Mouse (Mus musculus) heart, postnatal 25 days (tissue): ENCODE measurements around the gene Inpp4b. TPM values are rescaled to one million over a fixed set of nuclear protein-coding genes. Genes with fewer than 3 reads are reported as not detected.
"Not testable (repeated sequence)": the region's sequence is repeated elsewhere in the genome, so short reads cannot be mapped to it uniquely, and the experiment has no call there.

Experiments used
- DNase-seq: peaks from one replicate; pipeline ENCODE4 v3.0.0; 2022; ENCODE audit warnings: low spot score
- intact Hi-C: fragments of 180-260 bp; cut with DNase I; formaldehyde crosslinking; loops from one replicate; pipeline ENCODE4 v1.15.1; 2025
- total RNA-seq, 2 experiments: library from RNA; stranded (reverse); gene quantifications; 2 replicates each; pipeline ENCODE4 v1.2.3; 2021

Inpp4b gene
- total RNA-seq, 2 experiments from 2014 or later, result 74.5 to 77.8 TPM

DNA sequence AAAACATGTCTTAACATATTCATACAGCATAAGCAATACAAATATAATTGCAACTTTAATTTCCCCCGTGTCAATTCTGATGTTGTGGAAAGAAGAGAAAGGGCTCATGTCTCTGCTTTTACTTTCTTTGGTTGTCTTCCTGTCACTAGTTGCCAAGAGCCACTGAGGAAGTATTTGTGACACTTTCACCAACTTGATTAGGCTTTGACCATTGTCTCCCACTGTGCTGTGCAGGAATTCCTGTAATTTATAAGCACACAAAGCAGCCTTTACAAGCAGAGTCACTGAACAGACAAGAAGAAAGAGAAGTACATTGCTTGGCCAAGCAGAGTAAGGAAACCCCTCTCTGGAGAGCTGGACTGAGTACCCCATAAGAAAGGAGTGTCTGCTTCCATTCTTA is 466.1 kb downstream of the Inpp4b start:
- intact Hi-C loops, result loop anchor here (10.0 kb wide), 1 partner anchor 936 kb away; no protein-coding TSS in a partner anchor
- DNase-seq, result no peak

DNA sequence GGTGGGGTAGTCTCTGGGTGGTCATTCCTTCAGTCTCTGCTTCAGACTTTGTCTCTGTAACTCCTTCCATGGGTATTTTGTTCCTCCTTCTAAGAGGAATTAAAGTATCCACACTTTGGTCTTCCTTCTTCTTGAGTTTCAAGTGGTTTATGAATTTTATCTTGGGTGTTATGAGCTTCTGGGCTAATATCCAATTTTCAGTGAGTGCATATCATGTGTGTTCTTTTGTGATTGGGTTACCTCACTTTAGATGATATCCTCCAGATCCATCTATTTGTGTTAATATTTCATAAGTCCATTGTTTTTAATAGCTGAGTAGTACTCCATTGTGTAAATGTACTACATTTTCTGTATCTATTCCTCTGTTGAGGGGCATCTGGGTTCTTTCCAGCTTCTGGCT is 467.1 kb downstream of the Inpp4b start:
- intact Hi-C loops, result loop anchor here (10.0 kb wide), 1 partner anchor 935 kb away; no protein-coding TSS in a partner anchor
- not testable (repeated sequence) for DNase-seq

DNA sequence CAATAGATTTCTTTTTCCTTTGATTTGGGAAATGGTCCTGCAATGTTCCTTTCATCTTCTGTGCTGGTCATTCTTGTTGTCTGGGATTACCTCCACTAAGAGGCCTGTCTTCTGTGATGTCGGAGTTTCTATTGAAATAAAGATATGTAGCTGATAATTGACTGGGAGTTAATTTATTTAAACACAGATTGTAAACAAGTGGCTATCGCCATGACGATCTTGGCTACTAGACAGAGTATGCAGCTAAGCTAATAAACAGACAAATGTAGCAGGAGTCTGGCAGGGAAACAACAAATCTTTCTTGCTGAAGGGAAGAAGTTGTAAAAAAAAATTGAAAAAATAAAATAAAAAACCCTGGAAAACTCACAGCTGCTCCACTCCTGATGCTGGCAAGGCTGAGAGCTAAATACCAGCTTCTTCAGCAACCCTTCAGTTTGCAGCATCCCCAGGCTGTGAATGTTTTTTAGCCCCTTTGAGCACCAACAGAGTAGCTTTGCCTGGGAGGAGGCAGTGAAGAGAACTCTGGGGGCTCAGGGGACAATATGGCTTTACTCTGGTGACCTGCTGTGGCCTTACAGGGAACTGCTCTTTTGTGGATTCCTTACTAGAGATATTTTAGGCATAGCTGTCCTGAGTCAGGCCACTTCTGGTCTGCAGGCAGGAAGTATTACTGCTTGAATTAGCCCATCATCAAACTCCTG is 469.8 kb downstream of the Inpp4b start:
- DNase-seq, result peak; percentile 1
- intact Hi-C loops, result loop anchor here (10.0 kb wide), 1 partner anchor 213 kb away; no protein-coding TSS in a partner anchor

DNA sequence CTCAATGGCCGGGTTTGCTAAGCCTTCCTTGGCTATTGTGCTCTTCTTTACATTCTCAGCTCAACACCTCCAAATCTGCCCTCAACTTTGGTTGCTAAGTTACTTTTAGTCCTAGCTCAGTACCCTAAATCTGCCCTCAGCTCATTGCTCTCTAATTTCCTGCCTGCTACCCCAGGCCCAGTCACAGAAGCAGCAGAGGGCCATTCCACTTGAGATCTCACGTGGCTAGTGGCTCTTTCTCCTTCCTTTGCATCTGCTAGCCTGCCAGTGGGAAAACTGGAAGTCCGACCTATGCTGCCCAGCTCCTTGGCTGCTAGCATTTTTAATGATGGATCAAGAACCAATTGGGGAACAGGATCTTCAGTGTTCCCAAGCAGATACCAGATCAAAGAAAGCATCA is 472.4 kb downstream of the Inpp4b start:
- intact Hi-C loops, result loop anchor here (10.0 kb wide), 1 partner anchor 210 kb away; no protein-coding TSS in a partner anchor
- DNase-seq, result no peak

DNA sequence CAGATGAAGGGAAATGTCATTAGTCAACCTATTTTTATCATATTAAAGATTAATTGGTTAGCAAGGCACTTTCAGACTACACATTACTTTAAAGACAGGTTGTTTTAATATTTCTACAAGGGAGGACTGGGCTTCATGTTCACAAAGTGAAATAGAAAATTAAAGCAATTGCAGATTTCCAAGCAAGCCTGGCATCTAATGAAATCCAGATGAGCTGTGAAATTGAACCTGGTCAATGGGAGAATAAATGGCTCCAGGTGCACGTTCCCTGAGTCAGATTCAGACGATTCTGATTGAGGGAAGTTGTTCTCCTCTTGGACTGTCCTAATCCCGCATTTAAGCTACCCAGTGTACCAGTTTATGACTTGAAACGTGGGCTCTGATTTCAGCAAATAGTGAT is 473.2 kb downstream of the Inpp4b start:
- intact Hi-C loops, result loop anchor here (10.0 kb wide), 1 partner anchor 209 kb away; no protein-coding TSS in a partner anchor
- DNase-seq, result no peak

DNA sequence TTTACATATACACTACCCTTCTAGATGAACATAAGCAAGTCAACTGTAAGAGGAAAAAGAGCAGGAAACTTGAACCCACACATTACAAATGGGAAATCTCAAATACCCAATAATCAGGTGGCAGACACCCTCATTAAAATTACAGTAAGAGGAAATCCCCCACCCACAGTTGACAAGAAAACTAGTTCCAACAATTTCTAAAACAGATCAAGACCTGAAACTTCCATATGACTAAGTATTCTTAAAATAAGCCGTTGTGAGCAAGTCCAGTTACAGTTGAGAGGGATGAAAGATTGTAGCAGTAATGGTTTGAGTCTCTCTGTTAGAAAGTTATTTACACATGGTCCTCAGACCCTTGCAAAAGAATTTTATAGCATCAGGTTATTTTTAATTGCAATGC is 480.8 kb downstream of the Inpp4b start:
- intact Hi-C loops, result no loop called here
- no peak for DNase-seq

DNA sequence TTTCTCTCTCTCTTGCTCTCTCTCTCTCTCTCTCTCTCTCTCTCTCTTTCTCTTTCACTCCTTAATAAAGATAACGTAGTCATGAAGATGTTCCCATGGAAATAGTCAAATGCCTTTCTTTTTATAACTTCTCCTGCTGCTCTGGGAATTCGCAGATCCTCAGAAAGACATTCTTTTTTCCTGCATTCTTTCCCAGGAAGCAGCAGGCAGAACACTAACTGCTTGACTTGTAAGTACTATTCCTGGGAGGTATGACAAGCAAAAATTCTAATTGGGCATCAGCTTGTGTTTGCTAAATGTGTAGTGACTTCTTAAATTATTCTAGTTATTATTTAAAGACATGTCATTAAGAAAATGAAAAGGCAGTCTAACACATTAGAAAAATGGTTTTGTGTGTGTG is 482.6 kb downstream of the Inpp4b start:
- intact Hi-C loops, result no loop called here
- no peak for DNase-seq

DNA sequence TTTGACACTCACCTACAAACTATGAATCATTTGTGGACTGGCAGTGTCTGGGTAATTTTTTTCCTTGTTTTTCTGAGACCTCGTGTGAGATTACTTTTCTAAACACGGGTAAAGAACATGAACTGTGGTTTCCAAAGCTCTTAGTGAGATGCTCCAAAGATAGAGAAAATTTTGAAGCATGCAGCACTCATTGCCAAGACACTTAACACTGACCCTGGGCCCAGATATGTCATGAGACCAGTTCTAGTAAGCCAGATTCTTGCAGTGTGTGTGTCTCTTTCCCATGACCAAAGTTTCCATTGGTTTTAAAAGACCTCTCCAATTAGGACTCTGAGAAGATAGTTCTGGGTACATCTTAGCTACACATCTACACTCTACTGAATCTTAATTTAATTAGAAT is 484.1 kb downstream of the Inpp4b start:
- intact Hi-C loops, result no loop called here
- no peak for DNase-seq

DNA sequence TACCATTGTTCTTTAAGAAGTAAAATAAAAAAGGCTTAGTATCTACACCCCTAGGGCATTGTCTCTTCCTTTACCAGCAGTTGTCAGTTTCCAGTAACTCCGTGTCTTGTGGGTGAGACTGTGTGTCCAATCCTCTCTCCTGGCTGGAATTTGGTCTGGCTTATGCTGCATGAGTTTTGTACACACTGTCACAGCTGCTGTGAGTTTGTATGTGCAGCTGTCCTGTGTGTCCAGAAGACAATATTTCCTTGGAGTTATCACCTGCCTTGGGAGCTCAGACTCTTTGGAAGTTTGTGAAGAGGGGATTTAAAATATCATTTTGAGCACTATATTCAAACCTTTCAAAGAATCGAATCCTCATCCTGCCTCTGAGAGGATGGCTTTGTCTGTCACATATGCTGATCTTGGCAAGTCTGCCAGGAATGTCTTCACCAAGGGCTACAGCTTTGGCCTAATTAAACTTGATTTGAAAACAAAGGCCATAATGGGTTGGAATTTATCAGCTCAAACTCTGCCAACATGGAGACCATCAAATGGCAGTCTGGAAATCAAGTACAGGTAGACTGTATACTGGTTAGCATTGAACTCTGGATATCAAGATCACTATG is 485.1 kb downstream of the Inpp4b start:
- intact Hi-C loops, result no loop called here

DNA sequence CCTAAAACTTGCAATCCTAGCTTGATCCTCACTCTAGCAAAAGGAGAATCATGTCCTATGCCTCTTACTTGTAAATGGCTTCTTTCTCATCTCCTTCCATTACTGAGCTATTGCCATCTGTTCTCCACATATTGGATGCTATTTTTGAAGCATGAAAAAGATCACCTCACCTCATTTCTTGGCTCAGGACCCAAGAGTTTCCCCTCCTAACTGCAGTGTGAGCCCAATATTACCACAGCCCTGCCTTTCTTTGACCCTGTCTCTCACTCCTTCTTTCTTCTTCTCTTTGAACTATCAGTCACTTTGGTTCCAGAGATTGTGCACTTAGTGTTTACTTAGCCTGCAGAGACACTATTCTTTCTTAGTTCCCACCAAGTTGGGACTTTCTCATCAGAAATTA is 489.1 kb downstream of the Inpp4b start:
- DNase-seq, result no peak
- intact Hi-C loops, result no loop called here

More for the DNA sequence above, 485.1 kb downstream of the Inpp4b start:
- no peak for DNase-seq

DNA sequence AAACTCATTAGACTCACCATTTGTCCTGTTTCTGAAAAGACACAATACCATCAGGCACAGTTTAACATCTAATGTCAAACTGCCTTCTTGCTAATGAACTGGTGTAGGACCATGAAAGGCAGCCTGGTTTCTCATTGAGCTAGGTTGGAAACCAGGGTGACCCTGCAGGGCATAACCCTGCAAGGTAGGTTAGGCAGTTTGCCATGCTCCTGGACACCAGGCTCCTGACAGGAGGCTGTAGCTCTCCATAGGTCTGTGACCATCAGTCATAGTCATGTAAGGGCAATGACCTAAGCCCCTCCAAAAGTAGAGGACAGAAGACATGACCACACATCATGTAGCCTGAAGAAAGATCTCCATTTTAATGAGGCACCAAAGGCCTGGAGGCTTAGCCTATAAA is 491.5 kb downstream of the Inpp4b start:
- intact Hi-C loops, result no loop called here
- DNase-seq, result no peak

DNA sequence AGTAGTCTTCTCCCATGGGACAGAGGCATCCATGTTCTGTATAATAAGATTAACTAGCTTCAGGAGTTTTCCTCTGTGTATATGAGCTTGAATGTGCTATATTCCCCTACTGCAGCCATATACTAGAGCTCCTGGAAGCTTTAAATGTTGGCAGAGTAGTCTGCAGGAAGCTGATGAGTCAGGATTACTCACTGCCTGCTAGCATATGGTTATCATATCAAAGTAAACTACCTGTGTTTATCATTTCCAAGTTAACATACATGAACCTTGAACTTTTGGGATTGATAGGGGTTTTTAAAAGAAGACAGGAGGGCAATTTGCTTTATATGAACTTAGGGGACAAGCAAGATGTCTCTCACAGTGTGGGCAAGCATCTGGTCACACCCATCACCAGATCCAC is 498.2 kb downstream of the Inpp4b start:
- DNase-seq, result no peak
- intact Hi-C loops, result no loop called here

DNA sequence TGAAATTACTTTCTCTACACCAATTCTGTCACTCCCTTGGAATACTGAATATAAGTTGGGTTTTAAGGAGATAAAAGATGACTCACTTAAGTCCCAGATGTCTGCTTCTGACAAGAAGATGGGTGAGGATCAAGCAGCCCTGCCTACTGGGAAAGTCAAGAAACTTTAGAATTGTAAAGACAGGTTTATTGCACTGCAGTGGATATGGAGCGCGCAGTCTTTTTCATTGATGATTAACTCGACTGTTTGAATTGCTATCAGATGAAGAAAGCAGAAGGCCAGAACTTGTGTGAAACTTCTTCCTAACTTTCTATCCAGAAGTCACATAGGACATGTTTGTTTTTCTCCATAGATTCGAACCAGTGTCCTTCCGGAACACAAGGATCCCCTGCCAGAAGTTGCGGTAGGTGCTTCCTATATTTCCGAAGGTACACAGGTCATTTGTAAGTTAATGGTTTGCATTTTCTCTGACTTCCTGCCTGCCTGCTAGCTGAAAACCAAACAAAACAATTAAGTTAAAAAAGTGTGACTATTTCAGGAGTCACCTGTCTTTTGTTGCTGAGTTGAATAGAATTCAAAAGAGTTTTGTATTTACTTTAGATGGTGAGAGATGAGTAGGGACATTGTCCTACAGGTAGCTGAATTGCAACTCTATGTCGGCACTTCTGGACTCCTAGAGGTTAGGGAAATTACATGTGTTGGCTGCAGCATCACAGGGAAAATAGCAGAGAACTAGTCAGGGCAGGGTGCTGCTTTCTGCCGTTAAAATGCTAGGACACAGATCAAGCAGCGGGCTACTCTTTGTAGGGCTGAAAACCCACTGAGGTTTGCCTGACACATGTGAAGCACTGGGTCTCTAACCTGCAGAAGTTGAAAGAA is 502.0 kb downstream of the Inpp4b start:
- intact Hi-C loops, result no loop called here
- no peak for DNase-seq

DNA sequence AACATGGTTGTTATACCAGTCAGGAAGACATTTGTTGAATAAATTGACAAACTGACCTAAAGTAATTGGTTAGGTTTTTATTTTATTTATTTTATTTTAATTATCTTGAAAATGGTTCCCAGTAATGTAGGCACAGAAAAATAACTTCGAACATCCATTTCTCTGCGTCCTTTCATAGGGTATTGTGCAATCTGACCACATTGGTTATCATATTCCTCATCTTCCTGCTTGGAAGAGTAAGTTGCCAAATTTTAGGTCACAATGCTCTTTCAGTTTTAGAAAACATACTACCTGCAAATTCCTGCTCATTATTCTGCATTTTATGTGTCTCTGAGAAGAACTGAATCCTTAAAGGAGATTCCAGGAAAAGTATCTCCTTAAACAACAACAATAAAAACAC is 505.6 kb downstream of the Inpp4b start:
- DNase-seq, result no peak
- intact Hi-C loops, result no loop called here

DNA sequence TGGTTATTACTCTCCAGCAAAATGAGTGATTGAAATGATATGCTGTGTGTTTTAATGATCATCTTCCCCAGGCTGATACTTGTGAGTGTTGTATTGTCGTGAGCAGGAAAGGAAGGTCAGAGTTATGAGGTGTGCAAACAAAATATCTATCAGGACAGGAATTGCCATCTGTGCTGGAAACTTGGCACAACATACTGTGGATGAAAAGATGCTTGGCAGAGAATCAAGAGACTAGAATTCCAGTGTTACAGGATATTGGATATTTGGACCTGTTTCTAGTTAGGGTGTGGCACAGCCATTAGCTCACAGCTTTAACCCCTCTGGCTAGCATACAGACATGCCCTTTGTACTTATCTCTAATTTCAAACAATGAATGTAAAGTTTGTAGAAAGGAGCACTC is 507.6 kb downstream of the Inpp4b start:
- intact Hi-C loops, result no loop called here
- no peak for DNase-seq

DNA sequence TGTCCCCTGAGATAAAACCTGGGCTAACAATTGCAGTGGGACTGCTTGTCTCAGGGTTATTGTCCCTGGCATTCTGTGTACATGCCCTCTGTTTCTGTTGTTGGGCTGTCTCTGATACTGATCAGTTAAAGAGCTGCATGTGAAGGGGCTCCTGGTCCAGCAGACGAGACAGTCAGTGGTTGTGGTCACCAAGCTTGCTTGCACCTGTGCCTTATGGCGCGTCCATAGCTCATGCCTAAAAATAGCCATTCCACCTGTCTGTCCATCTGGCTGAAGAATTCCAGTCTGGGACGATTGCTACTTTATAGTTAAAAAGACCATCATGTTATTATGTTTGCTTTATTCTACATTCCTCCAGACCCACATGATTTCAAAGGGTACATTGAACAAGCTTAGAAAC is 510.8 kb downstream of the Inpp4b start:
- no peak for DNase-seq
- intact Hi-C loops, result no loop called here

DNA sequence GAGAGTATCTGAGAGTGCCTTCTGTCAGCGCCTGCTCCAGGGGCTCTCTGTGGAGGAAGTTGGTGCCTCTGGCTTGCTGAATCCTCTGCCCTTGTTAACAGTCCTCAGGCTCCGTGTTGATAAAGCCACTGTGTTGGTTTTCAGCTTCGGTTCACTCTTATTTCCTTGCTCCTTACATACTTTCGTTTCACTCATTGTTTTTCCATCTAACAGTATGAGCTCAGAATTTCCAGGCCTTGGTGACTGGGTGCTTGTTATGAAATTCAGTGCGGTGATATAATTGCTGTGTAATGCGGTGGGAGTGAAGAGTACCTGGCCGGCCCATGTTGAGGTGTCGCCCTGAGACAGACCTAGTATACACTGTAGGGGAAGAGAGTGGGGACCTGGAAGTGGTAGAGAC is 512.2 kb downstream of the Inpp4b start:
- intact Hi-C loops, result no loop called here
- no peak for DNase-seq

DNA sequence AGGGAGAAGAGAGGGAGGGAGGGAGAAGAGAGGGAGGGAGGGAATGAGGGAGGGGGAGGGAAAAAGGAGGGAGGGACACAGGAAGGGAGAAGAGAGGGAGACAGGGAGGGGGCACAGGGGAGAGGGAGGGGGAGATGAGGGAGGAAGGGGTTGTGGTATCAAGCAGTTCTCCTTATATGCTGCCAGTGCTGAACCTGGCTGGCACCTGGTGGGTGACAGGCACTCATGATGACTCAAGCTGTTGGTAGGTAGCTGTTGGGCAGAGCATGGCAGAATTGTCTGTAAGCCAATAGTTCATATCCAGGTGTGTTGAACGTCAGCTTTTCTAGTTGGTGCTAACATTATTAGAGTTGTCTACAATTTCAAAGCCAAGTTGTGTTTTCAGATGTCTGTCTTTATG is 512.7 kb downstream of the Inpp4b start:
- no peak for DNase-seq
- intact Hi-C loops, result no loop called here

DNA sequence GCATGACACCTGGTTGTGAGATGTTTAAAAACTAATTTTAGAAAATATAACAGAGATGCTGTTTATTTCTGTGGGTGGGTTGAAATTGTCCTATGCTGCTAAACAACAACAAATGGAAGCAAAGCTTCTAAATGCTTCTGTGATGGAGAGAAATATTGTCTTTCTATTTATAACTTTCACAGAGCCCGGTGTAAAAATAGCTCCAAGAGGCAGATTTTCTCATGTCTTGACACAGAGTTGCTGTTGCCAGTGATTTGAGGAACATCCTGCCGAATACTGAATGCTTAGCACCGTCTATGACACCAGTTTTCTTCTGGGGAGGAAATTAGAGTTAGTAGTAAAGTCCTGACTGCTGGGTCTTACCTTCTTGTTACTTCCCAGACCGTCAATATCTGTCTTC is 513.8 kb downstream of the Inpp4b start:
- no peak for DNase-seq
- intact Hi-C loops, result no loop called here

DNA sequence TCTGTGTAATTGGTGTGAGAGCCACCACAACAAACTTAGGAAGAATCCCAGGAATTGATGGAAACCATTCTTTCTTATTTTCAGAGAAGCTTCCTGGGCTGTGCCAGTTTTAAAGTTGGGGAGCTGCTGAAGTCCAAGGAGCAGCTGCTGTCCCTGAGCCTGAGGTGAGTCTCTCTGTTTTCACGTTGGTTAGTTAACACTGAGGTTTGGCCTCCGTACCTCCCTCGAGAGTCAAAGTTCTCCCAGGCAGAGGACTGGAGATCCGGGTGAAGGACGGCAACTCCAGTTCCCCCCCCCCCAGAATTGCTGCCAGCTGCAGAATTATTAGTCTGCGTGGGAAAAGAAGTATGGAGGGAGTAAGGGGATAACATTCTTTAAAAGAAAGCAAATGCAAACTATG is 514.3 kb downstream of the Inpp4b start:
- no peak for DNase-seq
- intact Hi-C loops, result no loop called here

DNA sequence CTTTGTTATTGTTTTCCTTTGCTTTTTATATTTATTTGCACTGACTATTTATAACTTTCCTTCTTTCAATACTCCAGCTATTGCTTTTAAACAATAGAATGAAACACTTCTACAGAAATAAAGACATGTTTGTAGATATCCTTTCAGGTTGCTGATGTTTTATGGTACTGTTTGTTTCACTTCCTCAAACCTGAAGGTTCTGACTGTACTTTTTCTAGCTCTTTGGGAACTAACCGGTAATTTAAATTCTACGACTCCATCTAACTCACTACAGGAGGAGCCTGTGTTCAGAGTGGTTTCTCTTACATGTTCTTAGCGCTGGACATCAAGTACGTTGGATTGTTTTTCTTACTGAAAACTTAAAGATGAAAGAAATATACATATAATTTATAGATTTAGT is 516.0 kb downstream of the Inpp4b start:
- intact Hi-C loops, result no loop called here
- no peak for DNase-seq
